Mouse (Mus musculus): ENCODE measurements at regions not wholly inside any gene's neighbourhood (a gene's known extent, or its start where the extent isn't known, plus 50 kb on each side); places are given as distances from the start of the nearest gene placed in this dataset.

GRCm38 (mm10) chr3:52792801-52793200 lies 224.2 kb downstream of the Cog6 start:
- Histone ChIP-seq H3K36me3 (ENCODE audit: control insufficient read depth, insufficient read depth) (no peaks in the 10 kb centered on the region), H3K4me2 (replicated peaks; ENCODE audit: low read depth) (no peak overlapping the region), H3K9ac (ENCODE audit: low read depth, low read length) (no peak overlapping the region), H3K27me3 (replicated peaks; ENCODE audit: control insufficient read depth, insufficient read depth, low read length) (no peaks in the 10 kb centered on the region), H3K4me3 (ENCODE audit: low read depth, low read length) (no peak overlapping the region), H3K27ac (ENCODE audit: low read depth, low read length) (no peak overlapping the region), H3K4me1 (replicated peaks; ENCODE audit: control insufficient read depth, insufficient read depth, low read length) (no peaks in the 10 kb centered on the region), H3K9me3 (ENCODE audit: control insufficient read depth) (no peaks in the 10 kb centered on the region)
- WGBS: 82% methylated on average over 3 of the region's 3 CpGs
- ATAC-seq: no peak
- no peak for TF ChIP-seq CTCF (IDR thresholded peaks at IDR 0.05; ENCODE audit: low read depth)

- H3K27ac ChIP-seq (ENCODE audit: low read depth, low read length): no peak overlapping the region
- no peak overlapping the region for H3K4me2 ChIP-seq (replicated peaks; ENCODE audit: low read depth)
- H3K4me3 ChIP-seq (ENCODE audit: low read depth, low read length): no peak overlapping the region
- no peaks in the 10 kb centered on the region for H3K9me3 ChIP-seq (ENCODE audit: control insufficient read depth)
- no peaks in the 10 kb centered on the region for H3K36me3 ChIP-seq (ENCODE audit: control insufficient read depth, insufficient read depth)
- WGBS: 59% methylated on average over 5 of the region's 5 CpGs
- ATAC-seq: no peak
- no peak overlapping the region for H3K9ac ChIP-seq (ENCODE audit: low read depth, low read length)
- H3K27me3 ChIP-seq (replicated peaks; ENCODE audit: control insufficient read depth, insufficient read depth, low read length): no peaks in the 10 kb centered on the region
- H3K4me1 ChIP-seq (replicated peaks; ENCODE audit: control insufficient read depth, insufficient read depth, low read length): no peaks in the 10 kb centered on the region
- TF ChIP-seq CTCF (IDR thresholded peaks at IDR 0.05; ENCODE audit: low read depth): no peak
Measured at GRCm38 (mm10) chr3:52792121-52792520, 224.9 kb downstream of the Cog6 start.

GRCm38 (mm10) chr3:52790942-52791341 lies 226.1 kb downstream of the Cog6 start:
- no peak for ATAC-seq
- 87% methylated on average over 2 of the region's 2 CpGs for WGBS

DNA sequence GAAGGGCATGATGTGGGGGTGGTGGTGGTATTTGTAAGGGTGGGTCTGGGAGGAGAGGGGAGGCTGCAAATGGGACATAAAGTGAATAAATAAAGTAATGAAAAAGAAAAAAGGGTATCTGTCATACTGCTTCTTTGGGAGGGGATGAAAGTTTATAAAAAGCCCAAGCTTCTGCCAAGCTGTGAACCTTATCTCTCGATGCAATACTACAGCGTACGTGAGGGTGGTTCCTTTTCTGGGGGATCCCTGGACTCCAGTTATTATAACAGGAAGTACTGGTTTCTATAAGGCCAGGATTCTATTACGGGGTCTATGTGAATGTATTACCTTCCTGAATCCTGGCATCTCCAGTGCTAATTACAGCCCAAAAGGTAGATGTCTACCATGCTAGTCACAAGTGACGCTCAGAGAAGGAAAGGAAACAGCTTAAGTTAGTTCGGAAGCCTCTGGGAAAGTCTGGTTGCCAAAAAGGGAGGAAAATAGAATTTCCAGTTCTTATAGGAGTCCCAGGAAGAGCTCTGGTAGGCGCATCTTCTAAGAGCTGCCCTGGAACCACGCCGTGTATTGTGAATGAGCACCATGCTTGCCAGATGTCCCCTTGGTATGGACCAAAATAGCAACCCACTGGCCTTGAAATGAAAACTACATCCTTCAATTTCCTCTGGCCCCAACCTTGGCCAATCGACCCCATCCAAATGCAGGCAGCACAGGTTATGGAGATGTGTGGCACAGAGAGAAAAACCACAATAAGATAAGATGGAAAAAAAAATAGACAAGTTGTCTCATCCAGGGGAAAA lies 228.9 kb downstream of the Cog6 start:
- no peak overlapping the region for H3K4me3 ChIP-seq (ENCODE audit: low read depth, low read length)
- no peak overlapping the region for H3K27ac ChIP-seq (ENCODE audit: low read depth, low read length)
- no peaks in the 10 kb centered on the region for H3K4me1 ChIP-seq (replicated peaks; ENCODE audit: control insufficient read depth, insufficient read depth, low read length)
- no peak overlapping the region for H3K9ac ChIP-seq (ENCODE audit: low read depth, low read length)
- WGBS: 89% methylated on average over 10 of the region's 10 CpGs
- H3K9me3 ChIP-seq (ENCODE audit: control insufficient read depth): no peaks in the 10 kb centered on the region
- ATAC-seq: no peak
- H3K36me3 ChIP-seq (ENCODE audit: control insufficient read depth, insufficient read depth): no peaks in the 10 kb centered on the region
- no peaks in the 10 kb centered on the region for H3K27me3 ChIP-seq (replicated peaks; ENCODE audit: control insufficient read depth, insufficient read depth, low read length)
- no peak overlapping the region for H3K4me2 ChIP-seq (replicated peaks; ENCODE audit: low read depth)
- no peak for TF ChIP-seq CTCF (IDR thresholded peaks at IDR 0.05; ENCODE audit: low read depth)

More at GRCm38 (mm10) chr3:52790942-52791341, 226.1 kb downstream of the Cog6 start:
- Histone ChIP-seq H3K27me3 (replicated peaks; ENCODE audit: control insufficient read depth, insufficient read depth, low read length) (no peaks in the 10 kb centered on the region), H3K27ac (ENCODE audit: low read depth, low read length) (no peak overlapping the region), H3K36me3 (ENCODE audit: control insufficient read depth, insufficient read depth) (no peaks in the 10 kb centered on the region), H3K4me2 (replicated peaks; ENCODE audit: low read depth) (no peak overlapping the region), H3K4me3 (ENCODE audit: low read depth, low read length) (no peak overlapping the region), H3K9me3 (ENCODE audit: control insufficient read depth) (no peaks in the 10 kb centered on the region), H3K4me1 (replicated peaks; ENCODE audit: control insufficient read depth, insufficient read depth, low read length) (no peaks in the 10 kb centered on the region), H3K9ac (ENCODE audit: low read depth, low read length) (no peak overlapping the region)
- TF ChIP-seq CTCF (IDR thresholded peaks at IDR 0.05; ENCODE audit: low read depth): no peak

DNA sequence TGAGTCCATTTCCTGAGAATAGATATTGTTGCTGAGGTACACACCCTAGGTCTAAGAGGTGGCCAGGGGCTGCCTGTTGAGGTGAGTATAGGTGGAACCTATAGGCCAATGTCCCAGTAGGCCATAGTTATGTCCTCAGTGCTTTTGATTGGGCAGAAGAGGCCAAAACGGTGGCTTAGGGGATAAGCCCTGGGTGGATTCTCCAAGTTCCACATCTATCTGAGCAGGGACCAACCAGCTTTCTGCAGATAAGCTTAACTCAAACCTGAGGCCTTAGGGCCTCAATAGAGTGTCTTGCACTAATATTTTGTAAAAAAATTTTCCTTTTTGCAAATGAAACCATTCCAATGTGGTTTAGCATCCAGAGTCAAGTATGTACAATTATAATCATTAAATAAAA lies 231.4 kb downstream of the Cog6 start:
- Histone ChIP-seq H3K4me2 (replicated peaks; ENCODE audit: low read depth) (no peak overlapping the region), H3K27ac (ENCODE audit: low read depth, low read length) (no peak overlapping the region), H3K9me3 (ENCODE audit: control insufficient read depth) (no peaks in the 10 kb centered on the region), H3K4me1 (replicated peaks; ENCODE audit: control insufficient read depth, insufficient read depth, low read length) (no peaks in the 10 kb centered on the region), H3K9ac (ENCODE audit: low read depth, low read length) (no peak overlapping the region), H3K4me3 (ENCODE audit: low read depth, low read length) (no peak overlapping the region), H3K27me3 (replicated peaks; ENCODE audit: control insufficient read depth, insufficient read depth, low read length) (no peaks in the 10 kb centered on the region), H3K36me3 (ENCODE audit: control insufficient read depth, insufficient read depth) (no peaks in the 10 kb centered on the region)
- no peak for ATAC-seq
- WGBS: 55% methylated on average over 1 of the region's 1 CpGs
- TF ChIP-seq CTCF (IDR thresholded peaks at IDR 0.05; ENCODE audit: low read depth): no peak

DNA sequence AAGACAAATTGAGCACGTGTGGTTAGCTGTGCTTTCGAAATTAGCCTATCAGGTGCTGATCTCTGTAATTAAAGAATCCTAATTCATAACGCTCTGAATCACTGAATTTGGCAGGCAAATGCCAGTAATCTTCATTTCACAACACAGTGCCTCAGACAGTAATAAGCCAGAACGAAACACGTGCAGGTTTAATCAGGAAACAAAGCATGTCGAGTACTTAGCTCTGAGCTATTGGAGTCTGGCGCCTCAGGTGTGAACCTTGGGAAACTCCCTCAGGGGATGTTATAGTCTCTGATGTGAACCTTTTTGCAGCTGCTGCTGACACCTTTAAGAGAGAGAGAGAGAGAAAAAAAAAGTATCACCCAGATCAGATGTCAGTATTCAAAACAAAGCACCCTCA lies 232.6 kb downstream of the Cog6 start:
- H3K27me3 ChIP-seq (replicated peaks; ENCODE audit: control insufficient read depth, insufficient read depth, low read length): no peaks in the 10 kb centered on the region
- WGBS: 59% methylated on average over 7 of the region's 7 CpGs
- no peak for ATAC-seq
- no peaks in the 10 kb centered on the region for H3K4me1 ChIP-seq (replicated peaks; ENCODE audit: control insufficient read depth, insufficient read depth, low read length)
- TF ChIP-seq CTCF (IDR thresholded peaks at IDR 0.05; ENCODE audit: low read depth): no peak
- H3K36me3 ChIP-seq (ENCODE audit: control insufficient read depth, insufficient read depth): no peaks in the 10 kb centered on the region
- no peak overlapping the region for H3K4me2 ChIP-seq (replicated peaks; ENCODE audit: low read depth)
- no peak overlapping the region for H3K9ac ChIP-seq (ENCODE audit: low read depth, low read length)
- no peaks in the 10 kb centered on the region for H3K9me3 ChIP-seq (ENCODE audit: control insufficient read depth)
- no peak overlapping the region for H3K27ac ChIP-seq (ENCODE audit: low read depth, low read length)
- H3K4me3 ChIP-seq (ENCODE audit: low read depth, low read length): no peak overlapping the region
